Mouse (Mus musculus) right cerebral cortex, adult 2 months (tissue): ENCODE measurements around the gene Cachd1.

Source experiments
- DNase-seq, 2 experiments: peaks; one replicate each; pipeline ENCODE4 v3.0.0; 2021 to 2022; ENCODE audit warnings: low spot score in 2 of 2

The Cachd1 gene

GRCm38 (mm10) chr4:100865423-100865822, 88.9 kb downstream of the Cachd1 start:
- peak in 1 of 2 experiments; percentile 7 for DNase-seq

DNA sequence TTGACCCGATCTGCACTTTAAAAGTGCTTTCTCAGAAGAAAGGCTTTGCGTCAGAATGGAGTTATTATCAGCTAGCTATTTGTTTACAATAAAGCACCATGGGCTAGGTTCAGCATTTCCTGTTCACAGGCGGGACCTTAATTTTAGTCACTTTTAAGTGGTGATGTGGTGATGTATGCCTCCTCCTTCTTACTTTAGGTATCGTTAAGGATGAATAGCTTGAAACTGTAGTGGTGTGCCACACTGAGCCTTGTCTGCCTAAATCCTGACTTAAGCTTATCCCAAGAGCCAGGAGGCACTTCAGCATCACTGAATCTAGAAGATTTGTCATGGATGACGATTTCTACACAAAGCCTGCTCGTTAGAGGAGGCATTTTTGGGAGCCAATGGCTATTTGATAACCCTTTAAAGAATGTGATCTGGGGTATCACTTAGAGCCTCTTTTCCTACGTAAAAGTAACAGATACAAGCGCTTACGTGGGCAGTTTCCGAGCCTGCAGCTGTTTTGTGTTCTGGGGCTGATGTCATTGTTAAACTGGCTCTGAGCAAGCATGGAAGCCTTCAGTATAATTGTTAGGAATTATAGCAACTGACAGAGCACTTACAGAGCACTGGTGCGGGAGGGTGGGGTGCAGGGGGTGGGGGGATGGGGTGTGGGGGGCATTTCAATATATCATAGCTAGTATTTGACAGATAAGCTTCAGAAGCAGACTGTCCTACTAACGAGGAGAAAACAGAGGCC, 89.7 kb downstream of the Cachd1 start:
- DNase-seq: no peak

GRCm38 (mm10) chr4:100877351-100877750, 100.9 kb downstream of the Cachd1 start:
- DNase-seq: no peak

GRCm38 (mm10) chr4:100879414-100879813, 102.9 kb downstream of the Cachd1 start:
- DNase-seq: no peak

DNA sequence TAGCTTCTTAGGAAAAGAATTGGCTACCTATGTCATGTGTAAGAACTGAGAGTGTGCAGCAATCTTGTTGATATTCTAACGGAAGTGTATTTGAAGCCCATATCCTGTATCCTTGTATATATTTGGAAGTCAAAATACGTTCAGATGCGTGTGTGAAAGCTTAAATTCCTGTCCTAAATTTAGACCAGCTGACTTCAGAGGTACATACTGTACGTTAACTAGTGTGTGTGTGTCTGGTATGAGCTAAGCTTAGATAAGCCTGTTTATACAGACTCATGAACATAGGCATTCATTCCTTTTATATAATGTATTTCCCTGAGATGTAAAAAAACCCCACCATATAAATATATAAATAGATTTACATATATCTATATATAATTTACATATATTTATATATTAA, 103.6 kb downstream of the Cachd1 start:
- no peak for DNase-seq

- no peak for DNase-seq
These were observed 109.6 kb downstream of the Cachd1 start for GRCm38 (mm10) chr4:100885793-100886742.

DNA sequence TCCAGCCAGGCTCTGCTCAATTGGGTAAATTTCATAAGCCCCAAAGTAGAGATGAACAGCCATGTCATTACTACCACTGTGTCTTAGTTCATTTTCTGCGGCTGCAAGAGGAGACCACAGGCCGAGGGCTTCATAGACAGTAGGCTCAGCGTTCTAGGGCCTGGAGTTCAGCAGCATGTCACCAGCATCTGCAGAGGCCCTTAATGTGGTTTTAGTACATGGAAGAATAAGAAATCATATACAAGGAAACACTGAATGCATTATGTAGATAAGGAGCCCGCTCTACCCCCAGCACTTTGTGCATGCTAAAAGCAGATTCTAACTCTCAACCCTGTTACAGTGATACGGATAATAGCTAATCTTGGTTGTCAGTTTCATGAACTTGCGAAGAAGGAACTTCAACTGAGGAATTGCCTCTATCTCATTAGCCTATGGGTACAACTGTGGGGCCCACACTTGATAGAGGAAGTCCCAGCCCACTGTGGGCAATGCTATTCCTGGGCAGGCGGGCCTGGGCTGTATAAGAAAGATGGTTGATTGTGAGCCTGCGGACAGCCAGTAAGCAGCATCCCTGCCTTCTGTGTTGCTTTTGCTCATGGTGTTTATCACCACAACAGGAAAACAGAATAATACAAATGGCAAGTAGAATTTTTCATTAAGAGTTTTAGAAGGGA, 110.4 kb downstream of the Cachd1 start:
- no peak for DNase-seq

GRCm38 (mm10) chr4:100890106-100890970, 113.9 kb downstream of the Cachd1 start:
- DNase-seq: no peak

- DNase-seq: no peak
These were observed 117.3 kb downstream of the Cachd1 start for GRCm38 (mm10) chr4:100893739-100894138.

- DNase-seq: no peak
These were observed 117.7 kb downstream of the Cachd1 start for GRCm38 (mm10) chr4:100894142-100894541.

- no peak for DNase-seq
These were observed 120.0 kb downstream of the Cachd1 start for GRCm38 (mm10) chr4:100896260-100897010.

GRCm38 (mm10) chr4:100897943-100898342, 121.5 kb downstream of the Cachd1 start:
- no peak for DNase-seq

DNA sequence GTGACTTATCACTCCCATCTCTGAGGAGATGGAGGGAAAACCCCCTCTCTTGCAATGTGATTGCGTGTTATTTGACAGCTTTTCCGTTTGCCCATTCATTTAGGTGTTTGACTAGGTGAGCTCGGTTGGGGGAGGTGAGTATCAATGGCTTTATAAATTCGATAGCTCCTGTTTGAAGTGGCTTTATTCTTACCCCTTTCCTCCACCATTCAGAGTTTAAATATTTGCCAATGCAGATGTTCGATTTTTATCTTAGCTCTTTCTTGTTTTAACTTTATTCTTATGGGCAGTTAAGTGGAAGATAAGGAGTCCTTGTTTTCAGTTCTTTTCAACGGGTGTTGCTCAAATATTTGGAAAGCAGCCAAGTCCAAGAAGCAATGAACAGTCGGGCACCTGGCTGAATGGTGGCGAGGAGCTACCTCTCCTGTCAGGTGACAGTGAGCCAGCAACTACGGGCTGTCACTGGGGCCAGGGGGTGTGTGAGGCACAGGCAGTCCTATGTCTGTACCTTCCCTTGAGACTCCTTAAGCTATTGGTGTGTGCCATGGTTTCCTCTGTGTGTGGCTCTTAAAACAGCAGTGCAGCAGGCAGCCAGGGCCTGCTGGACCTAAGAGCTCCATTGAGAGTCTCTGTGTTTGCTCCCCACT, 133.3 kb downstream of the Cachd1 start:
- no peak for DNase-seq

GRCm38 (mm10) chr4:100910605-100911330, 134.3 kb downstream of the Cachd1 start:
- DNase-seq: no peak

GRCm38 (mm10) chr4:100911658-100912057, 135.2 kb downstream of the Cachd1 start:
- DNase-seq: no peak

DNA sequence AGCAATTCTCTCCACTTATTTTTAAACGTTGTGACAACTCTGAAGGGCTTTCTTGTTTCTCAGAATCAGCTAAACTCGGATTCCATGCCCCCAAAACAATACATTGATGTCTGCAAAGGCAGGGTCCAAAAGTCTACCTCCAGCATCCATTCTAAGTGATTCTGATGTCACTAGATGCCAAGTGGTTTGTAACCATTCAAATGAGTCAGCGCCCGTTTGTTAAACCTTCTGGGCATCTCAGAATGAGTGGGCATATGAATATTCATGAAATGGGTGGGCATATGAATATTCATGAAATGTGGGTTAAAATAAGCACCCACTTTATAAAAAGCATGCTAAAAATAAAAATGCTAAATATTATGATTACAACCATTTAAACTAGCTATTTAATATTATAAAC, 137.2 kb downstream of the Cachd1 start:
- DNase-seq: no peak

DNA sequence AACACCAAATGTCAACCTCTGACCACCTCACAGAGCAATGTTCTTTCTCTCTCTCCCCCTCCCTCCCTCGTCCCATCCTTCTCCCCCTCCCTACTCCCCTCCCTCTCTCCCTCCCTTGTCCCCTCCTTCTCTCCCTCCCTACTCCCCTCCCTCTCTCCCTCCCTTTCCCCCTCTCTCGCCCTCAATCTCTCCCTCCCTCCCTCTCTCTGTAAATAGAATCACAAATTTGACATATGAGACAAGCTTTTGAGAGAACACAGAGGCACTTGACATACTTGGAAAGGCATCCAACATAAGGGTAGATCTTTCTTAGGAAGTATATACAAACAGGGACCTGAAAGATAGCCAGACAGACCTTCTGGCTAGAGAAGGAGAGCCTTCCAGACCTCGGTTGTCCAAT, 138.1 kb downstream of the Cachd1 start:
- DNase-seq: no peak

GRCm38 (mm10) chr4:100915093-100915492, 138.6 kb downstream of the Cachd1 start:
- DNase-seq: no peak

- DNase-seq: no peak
These were observed 141.0 kb downstream of the Cachd1 start for GRCm38 (mm10) chr4:100917511-100917910.
